ENCODE assay signal across 14 mouse cellular contexts in genomic region chr9:63759973-63760722, GRCm38 (mm10). TPM values are rescaled to one million over a fixed set of nuclear protein-coding genes. Genes with fewer than 3 reads are reported as not detected.
DNase-seq lines count a peak whose midpoint lies in the region; ATAC-seq and TF ChIP-seq lines count a peak whose summit lies in the region.
"Had no signal": no experiment of that assay in that cellular context is flagged by ENCODE, and none has a peak within 500 bp of the region (broad histone marks: within the 10 kb centered on the region; RNA-seq: fewer than 3 reads in every experiment).

No protein-coding gene starts in this region.

- TF ChIP-seq CTCF in liver, postnatal 0 days (IDR thresholded peaks at IDR 0.05; ENCODE audit: low read depth) = no peak

- H3K4me2 ChIP-seq in intestine, embryonic 16.5 days (ENCODE audit: low read depth, low read length) = peak overlapping the region; percentile 85
- peak overlapping the region; percentile 99 for H3K4me2 ChIP-seq in liver, postnatal 0 days (ENCODE audit: low read depth, low read length)

- H3K4me3 ChIP-seq in megakaryocyte, embryonic 14.5 days (replicated peaks) = peak overlapping the region; percentile 99
- H3K4me3 ChIP-seq in intestine, embryonic 16.5 days (ENCODE audit: low read length) = peak overlapping the region; percentile 95
- no peak overlapping the region for H3K4me3 ChIP-seq in liver, postnatal 0 days (ENCODE audit: low read depth, low read length)

- H3K27ac ChIP-seq in intestine, embryonic 16.5 days (ENCODE audit: low read length) = peak overlapping the region; percentile 96
- peak overlapping the region; percentile 96 for H3K27ac ChIP-seq in liver, postnatal 0 days (ENCODE audit: low read depth)
- H3K27ac ChIP-seq: hindbrain, embryonic 15.5 days had no signal

- no peak for ATAC-seq in megakaryocyte, adult 5-6 weeks (ENCODE audit: poor library complexity, severe bottlenecking)
- peak; percentile 16 for ATAC-seq in intestine, embryonic 16.5 days
- peak; percentile 14; the same call in 1 of the 2 replicates for ATAC-seq in liver, postnatal 0 days
- ATAC-seq: forebrain, embryonic 14.5 days; midbrain, embryonic 13.5 days; Patski had no signal

- peaks cover 6% of the 10 kb centered on the region for H3K27me3 ChIP-seq in megakaryocyte, embryonic 14.5 days (replicated peaks)
- no peaks in the 10 kb centered on the region for H3K27me3 ChIP-seq in intestine, embryonic 16.5 days (replicated peaks; ENCODE audit: control insufficient read depth, insufficient read depth, low read length)
- no peaks in the 10 kb centered on the region for H3K27me3 ChIP-seq in liver, postnatal 0 days (ENCODE audit: insufficient read depth, low read length)
- H3K27me3 ChIP-seq: Patski had no signal

- H3K9me3 ChIP-seq in megakaryocyte, embryonic 14.5 days = peaks cover 12% of the 10 kb centered on the region
- peaks cover 3% of the 10 kb centered on the region for H3K9me3 ChIP-seq in intestine, embryonic 16.5 days (ENCODE audit: control insufficient read depth, low read length)
- no peaks in the 10 kb centered on the region for H3K9me3 ChIP-seq in liver, postnatal 0 days (ENCODE audit: low read length)
- H3K9me3 ChIP-seq: hindbrain, embryonic 15.5 days; midbrain, embryonic 13.5 days had no signal

- peaks cover 43% of the 10 kb centered on the region for H3K4me1 ChIP-seq in megakaryocyte, embryonic 14.5 days
- peaks cover 31% of the 10 kb centered on the region for H3K4me1 ChIP-seq in intestine, embryonic 16.5 days (ENCODE audit: control insufficient read depth, insufficient read depth, low read length)
- H3K4me1 ChIP-seq in liver, postnatal 0 days (ENCODE audit: insufficient read depth) = peaks cover 44% of the 10 kb centered on the region

- WGBS in intestine, embryonic 16.5 days = 63% methylated on average over 7 of the region's 7 CpGs
- 55% methylated on average over 7 of the region's 7 CpGs for WGBS in liver, postnatal 0 days (ENCODE audit: insufficient replicate concordance)

- peaks cover 13% of the 10 kb centered on the region for H3K36me3 ChIP-seq in megakaryocyte, embryonic 14.5 days (replicated peaks; ENCODE audit: low read length)
- no peaks in the 10 kb centered on the region for H3K36me3 ChIP-seq in intestine, embryonic 16.5 days (ENCODE audit: control insufficient read depth, insufficient read depth, low read length)
- no peaks in the 10 kb centered on the region for H3K36me3 ChIP-seq in liver, postnatal 0 days (replicated peaks; ENCODE audit: insufficient read depth, low read length)
- H3K36me3 ChIP-seq: hindbrain, embryonic 15.5 days; midbrain, embryonic 13.5 days had no signal

- peak; percentile 66 for DNase-seq in kidney, postnatal 10 days
- no peak for DNase-seq in liver, postnatal 0 days
- no peak for DNase-seq in frontal cortex, postnatal 36 days (ENCODE audit: low spot score in 2 of 2)
- no peak for DNase-seq in gastrocnemius, postnatal 25 days
- DNase-seq in heart, adult 8-10 months (ENCODE audit: low spot score) = no peak
- DNase-seq: adrenal gland, postnatal 25 days; layer of hippocampus, postnatal 36 days had no signal

- peak overlapping the region; percentile 96 for H3K9ac ChIP-seq in intestine, embryonic 16.5 days (ENCODE audit: low read depth, low read length)
- H3K9ac ChIP-seq in liver, postnatal 0 days (replicated peaks) = no peak overlapping the region
- H3K9ac ChIP-seq: hindbrain, embryonic 15.5 days had no signal

- 0 out of 2 replicates have a peak, but pooled peaks have one; percentile 18 for TF ChIP-seq EP300 in liver, postnatal 0 days (IDR thresholded peaks at IDR 0.05; ENCODE audit: low read depth)

RNA-seq across cellular contexts. Expression of gene Smad3, which starts 2.4 kb away (rescaled TPM):
- polyA plus RNA-seq in megakaryocyte, embryonic 14.5 days (2012; ENCODE audit: insufficient read depth, low replicate concordance) = 2.8 and 5.9 TPM in 2 replicates
- total RNA-seq in megakaryocyte, adult 5-6 weeks (2015) = 9.1 and 15.0 TPM in 2 replicates
- 9.7 and 12.7 TPM in 2 replicates for total RNA-seq in megakaryocyte, adult 5-6 weeks (2017)
- 10.9 and 11.8 TPM in 2 replicates for polyA plus RNA-seq in intestine, embryonic 16.5 days (2015; fragmentation: Nextera tagmentation; extraction: Ambion mirVana)
- 1.9 and 2.1 TPM in 2 replicates for polyA plus RNA-seq in liver, postnatal 0 days (2015; fragmentation: Nextera tagmentation; extraction: Ambion mirVana)
- total RNA-seq in gastrocnemius, postnatal 25 days (2021) = 10 to 100 TPM; 42.7 to 67.5 TPM
- 10 to 100 TPM; 10.1 to 14.1 (median 12.5) TPM for total RNA-seq in heart, adult 8-10 months (2022)
